Mouse (Mus musculus) testis, postnatal 10 days (tissue): ENCODE data around the gene Cep44.

Experiments
- DNase-seq: peaks from one replicate; pipeline ENCODE4 v3.0.0; 2021; ENCODE audit warnings: low spot score

Cep44 gene

DNA sequence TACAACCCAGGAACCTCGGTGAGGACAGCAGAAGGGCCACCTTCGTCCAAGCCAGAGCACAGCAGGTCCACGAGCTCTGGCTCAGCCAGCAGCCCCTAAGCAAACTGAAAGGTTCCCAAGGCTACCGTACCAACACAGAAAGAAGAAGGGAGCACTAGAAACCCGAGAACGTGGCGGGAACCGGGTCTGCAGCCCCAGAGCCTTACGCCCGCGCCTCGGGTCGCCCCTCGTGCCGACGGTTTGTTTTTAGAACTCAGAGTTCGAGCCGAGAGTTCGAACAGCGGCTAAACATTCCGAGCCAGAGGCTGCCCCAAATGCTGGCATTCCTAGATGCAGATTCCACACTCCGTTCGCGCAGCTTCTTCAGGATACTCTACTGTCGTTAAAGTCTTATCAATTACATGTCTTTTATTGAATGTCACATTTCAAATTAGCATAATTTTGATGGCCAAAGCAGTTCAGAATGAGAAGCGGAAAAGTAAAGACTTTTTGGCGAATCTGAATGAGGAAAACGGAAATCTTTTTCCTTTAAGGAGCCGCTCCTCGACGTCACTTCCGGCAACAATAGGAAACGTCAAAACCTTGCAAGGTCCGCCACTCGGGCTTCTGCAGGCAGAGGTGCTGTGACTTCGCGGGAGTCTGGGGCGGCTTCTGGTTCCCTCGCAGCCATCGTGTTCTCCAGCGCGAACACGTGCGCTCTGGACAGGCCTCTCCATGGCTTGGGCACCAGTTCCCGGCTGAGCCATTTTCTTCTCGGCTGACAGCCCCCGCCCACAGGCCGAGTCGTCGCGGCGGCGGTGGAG, at the start of gene Cep44, which contains the start of gene Fbxo8:
Cep44 (minus strand) TSS at position 490 of the 803 bp plus-strand sequence.
Fbxo8 (plus strand) TSS at position 533 of the 803 bp plus-strand sequence.
- DNase-seq = peak; percentile 82

DNA sequence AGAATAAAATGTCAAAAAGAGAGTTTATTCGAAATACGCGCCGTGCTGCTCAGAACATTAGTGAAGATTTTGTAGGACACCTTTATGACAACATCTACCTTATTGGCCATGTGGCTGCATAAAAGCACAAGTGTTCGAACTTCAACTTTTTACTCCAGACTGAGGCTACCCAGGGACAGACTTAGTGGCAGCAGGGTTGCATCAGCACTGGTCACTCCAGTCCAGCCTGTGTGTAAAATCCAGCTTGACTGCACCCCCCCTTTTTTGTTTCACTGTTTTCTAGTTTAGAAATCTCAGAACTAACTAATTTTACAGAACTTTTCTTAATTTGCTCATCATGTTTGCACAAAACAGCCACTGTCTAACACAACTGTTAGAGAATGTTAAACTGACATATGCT, 40.7 kb upstream of the Cep44 start:
- no peak for DNase-seq

DNA sequence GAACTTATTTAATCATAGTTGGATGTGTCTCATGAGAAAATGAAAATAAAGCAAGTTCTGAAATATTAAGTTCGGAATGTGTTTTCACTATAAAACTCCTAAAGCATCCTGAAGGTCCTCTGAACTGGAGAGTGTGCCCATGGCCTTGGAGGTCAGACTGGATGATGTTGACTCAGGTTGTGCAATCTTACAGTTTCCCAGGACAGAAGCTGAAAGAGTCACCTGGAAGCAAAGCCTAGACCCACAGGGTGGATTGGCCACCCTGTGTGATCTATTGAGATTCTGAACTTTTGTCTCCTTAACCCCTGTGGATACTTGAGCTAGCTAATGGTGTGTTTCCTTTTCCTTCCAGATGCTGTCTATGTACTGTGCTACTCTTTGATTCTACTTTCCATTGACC, 40.2 kb upstream of the Cep44 start:
- DNase-seq = no peak

DNA sequence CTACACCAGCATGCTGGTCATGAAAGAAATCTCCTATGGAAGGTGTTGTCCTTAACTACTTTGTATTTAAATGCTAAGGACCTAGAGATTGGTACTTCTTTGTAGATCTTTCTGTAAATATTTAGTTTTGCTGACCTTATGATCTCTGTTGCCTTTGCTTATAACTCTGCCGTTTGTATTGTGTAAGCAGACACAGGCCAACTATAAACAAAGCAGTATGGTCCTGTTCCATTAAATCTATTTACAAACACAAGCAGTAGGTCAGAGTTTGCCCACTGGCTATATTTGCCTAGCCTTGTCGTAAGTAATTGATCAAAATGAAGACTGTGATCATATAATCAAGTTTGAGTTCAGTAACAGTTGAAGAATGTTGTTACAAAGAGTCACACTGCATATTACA, 38.2 kb upstream of the Cep44 start:
- DNase-seq = no peak

DNA sequence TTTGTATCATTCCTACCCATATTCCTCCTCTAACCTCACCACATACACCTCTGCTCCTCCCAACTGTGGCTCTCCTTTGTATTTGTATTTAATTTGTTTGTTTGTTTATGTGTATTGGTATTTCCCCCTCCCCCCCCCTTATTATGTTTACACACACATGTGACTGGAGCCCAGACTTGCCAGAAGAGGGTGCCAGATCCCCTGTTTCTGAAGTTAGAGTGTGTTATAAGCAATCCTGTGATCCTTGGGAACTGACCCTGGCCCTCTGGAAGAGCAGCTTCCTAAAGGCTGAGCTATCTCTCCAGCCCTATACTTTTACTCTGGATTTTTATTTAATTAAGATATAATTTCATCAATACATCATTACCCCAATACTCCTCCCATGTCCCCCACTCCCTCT, 32.0 kb upstream of the Cep44 start:
- peak; percentile 48 for DNase-seq

DNA sequence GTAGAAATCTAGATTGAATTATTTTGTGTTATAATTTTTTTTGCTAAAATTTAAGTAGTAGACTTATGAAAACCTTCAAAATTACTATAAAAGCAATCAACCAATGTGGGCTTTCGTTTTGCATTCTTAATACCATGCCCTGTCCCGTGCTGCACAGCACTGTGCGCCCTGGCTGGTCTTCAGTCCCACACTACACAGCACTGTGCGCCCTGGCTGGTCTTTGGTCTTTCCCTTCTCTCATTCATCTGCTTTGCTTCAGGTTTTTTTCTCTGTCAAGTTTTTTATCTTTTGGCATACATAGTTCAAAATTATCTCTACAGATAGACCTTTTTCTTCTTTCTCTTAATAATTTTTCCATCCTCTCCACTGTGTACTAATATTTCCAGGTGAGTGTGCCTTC, 30.1 kb upstream of the Cep44 start:
- DNase-seq = peak; percentile 65

DNA sequence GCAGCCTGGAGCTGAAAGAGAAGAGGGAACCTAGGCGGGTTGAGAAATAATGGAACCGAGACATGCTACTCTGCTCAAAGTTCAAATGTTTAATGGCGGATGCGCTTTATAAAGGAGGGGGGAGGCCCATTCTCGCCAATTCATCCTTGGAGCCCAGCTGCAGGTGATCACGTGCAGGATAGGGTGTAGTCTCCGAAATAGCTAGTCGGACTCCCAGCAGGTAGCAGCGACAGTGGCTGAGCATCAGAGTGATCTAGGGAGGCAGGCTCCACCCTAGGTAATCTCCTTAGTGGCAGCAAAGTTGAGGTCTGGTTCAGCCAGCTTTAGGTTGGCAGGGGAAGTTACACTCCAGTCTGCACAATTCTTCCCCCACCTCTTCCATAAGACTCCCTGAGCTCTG, 16.0 kb upstream of the Cep44 start:
- DNase-seq = no peak

DNA sequence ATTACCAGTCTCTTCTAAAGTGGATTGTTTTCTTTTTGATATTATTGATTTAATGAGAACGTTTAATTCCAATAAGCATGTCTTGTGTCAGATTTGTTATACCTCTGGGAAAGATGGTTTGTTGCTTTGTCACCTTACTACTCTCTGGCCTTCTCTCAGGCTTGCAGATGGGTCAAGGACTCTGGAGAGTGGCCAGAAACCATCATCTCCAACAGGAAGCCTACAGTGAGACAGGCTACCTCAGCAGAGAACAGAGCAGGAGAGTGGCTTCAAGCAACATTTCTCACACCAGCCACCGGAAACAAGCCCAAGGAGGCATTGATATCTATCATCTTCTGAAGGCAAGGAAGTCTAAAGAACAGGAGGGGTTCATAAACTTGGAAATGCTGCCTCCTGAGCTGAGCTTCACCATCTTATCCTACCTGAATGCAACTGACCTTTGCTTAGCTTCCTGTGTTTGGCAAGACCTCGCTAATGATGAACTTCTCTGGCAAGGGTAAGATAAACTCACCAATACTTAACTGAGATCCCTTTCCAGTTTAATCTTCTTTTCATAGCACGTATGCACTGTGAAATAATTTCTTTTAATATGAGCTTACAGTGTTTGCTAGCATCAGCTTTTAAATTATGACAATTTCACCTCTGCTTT, 13.7 kb upstream of the Cep44 start:
- no peak for DNase-seq

DNA sequence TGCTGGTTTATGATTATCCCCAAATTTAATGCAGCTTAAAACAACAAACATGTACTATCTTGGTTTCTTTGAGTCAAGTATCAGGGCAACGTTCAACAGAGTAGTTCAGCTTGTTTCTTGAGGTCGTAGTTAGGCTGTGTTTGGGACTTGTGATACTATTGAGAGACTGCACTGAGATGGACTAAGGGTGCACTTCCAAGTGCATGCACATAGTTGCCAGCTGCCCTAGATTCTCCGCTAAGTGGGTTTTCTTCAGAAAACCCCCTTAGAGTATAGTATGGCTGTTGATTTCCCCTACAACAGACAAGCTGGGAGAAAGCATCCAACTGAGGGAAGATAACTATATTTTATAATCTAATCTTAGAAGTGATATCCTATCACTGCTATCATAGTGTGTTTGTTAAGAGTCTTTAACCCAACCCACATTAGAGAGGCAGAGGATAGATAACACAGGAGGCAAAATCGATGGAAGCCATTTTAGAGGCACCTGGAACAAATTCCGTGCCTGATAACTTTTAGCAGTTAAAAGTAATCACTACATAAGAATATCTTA, 1.8 kb upstream of the Cep44 start:
- DNase-seq = no peak

DNA sequence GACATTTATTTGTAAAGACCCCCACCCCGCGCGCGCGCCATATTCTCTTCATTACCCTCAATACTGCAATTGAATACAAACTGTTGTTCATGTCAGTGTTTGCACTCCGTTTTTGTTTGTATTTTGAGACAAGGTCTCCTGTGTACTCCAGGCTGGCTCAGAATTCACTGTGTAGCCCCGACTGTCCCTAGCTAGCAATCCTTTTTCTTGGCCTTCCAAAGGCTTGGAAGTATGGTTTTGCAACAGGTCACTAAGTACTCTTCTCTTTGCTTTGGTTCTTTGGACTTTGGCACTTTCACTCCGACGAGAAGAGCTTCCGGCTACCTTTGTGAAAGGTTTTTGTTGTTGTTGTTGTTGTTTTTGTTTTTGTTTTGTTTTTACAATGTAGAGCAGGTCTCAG, 1.2 kb upstream of the Cep44 start:
- no peak for DNase-seq

DNA sequence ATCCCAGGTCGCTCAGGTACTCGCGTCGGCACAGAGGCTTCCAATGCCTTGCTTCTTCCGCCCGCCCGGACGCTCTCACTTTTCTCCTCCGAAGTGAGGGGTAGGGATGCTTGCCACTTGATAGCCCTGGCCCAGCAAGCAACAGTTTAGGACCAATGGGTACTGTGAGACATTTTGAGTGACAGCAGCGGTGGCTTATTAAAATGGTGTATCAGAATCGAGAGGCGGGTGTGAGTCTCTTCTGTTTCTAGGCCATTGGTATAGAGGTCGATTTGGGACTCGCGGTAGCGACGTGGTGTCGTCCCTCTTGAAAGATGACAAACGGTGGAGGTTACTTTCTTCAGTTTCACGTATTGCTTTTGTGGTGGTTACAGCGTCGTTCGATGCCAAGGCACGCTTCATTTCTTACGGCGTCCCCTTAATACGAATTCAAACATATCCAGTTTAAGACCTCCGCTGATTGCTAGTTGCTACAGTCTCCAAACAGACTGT, 560 bp upstream of the Cep44 start:
- peak; percentile 82 for DNase-seq

DNA sequence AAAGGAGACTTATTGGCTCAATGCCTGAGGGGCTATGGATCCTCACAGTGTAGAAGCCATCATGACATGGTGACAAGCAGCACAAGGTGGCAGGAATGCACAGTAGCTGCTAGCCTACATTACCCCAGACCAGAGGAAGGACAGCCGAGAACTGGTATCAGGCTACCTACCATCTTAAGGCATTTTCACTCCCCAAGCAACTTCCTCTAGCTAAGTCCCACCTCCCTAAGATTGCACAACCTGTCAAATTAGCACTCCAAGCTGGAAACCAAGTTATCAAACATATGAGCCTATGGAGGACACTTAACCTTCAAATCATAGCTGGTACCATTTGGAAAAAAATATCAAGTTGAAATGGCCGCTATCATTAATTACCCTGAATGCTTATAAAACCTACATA, 3.0 kb downstream of the Cep44 start:
- no peak for DNase-seq

DNA sequence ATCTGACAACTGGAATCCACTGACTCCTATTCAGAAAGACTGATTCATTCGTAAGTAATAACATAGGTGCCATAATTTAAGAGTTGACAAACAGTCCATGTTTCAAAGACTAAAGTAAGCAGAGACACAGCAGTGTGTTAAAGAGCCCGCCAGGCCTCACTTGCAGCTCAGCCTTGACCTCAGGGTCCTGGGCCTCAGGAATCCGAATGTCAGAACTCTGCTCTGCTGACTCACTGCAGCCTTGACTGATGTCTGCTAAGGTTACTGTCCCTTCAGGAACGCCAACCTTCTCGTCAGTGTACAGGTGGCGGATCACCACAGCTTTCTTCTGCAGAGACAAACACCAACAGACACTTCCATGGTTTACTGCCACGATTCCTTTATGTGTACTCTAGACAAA, 10.1 kb downstream of the Cep44 start:
- no peak for DNase-seq

DNA sequence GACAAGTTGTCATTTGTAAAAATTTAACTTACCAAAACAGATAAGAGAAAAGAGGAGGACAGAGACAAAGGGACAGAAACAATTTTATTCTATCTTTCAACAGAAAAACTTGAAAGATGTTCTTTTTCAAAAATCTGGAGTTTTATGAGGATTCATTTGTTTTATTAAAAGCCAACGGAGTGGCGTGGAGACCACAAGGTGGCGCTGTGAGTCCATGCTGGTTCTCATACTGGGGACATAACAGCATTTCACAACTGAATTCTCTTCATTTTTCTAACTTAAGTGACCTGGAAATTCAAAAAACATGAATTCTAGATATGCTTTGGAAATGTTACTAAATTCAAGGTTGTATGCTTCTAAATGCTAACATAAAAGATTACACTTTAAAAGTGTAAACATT, 20.5 kb downstream of the Cep44 start:
- DNase-seq = peak; percentile 86

DNA sequence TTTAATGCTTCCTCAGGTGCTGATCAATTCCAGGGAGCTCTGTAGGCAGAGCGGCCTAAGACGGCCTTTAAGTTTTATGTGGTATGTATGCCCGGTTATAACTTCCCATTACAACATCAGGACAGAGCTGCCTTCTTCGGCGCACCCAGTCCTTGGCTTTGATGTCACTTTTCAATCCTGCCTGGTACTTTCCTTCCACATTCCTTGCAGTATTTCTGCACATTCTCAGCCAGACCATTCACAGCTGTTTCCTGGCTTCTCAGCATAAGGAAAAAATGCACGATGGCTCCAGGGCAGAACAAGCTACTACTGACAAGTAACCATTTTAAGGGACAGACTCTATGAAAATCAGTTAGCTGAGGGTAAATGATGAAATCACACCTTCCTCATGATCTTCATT, 22.0 kb downstream of the Cep44 start:
- DNase-seq = no peak

DNA sequence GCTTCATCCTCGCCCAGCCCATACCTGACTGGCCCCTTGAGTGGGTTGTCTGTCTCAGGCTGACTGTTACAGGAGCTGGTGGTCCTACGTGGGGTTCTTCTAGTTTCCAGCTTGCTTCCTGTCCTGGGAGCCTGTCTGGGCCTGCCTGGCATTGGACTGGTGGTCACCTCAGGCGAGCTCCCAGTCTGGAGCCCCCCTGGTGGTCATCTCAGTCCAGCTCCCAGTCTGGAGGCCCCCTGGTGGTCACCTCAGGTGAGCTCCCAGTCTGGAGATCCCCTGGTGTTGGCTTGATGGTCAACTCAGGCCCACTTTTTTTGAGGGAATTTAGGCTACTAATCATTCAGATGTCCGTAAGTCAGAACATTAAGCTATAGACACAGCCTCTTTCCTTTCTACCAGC, 29.8 kb downstream of the Cep44 start:
- no peak for DNase-seq

DNA sequence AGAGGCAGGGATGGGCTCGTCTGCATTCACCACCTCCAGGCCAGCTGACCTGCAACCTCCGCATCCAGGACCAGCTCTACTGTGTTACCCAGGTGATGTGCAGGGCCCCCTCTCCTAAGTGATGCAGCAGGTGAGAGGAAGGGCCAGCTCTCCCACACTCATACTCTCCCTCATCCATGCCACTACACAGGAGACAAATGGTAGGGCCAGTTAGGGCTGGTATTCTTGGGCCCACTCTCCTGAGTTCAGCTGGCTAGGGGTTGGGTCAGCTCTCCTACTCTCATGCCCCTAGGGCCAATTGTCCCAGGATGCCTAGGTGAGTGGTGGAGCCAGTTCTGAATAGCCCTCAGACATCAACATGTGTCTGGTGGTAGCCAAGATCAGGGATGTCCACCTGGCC, 30.6 kb downstream of the Cep44 start:
- no peak for DNase-seq

DNA sequence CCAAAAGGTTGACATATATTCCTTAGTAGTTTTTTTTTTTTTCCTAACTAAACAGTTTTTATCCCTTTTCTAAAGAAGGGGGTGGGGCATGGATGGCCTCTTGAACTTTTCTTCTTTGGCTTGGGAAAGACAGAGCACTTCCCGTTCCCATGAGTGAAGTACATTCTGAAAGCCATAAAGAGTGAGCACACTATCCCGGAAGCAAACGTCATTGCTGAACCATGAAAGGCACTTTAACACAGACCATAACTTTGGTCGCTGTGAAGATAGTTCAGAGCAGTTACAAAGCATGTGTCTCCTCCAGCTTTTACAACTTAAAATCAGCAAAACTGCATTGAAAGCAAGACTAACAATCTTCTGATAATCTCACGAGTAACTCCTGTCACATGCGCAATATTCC, 32.0 kb downstream of the Cep44 start:
- DNase-seq = no peak

DNA sequence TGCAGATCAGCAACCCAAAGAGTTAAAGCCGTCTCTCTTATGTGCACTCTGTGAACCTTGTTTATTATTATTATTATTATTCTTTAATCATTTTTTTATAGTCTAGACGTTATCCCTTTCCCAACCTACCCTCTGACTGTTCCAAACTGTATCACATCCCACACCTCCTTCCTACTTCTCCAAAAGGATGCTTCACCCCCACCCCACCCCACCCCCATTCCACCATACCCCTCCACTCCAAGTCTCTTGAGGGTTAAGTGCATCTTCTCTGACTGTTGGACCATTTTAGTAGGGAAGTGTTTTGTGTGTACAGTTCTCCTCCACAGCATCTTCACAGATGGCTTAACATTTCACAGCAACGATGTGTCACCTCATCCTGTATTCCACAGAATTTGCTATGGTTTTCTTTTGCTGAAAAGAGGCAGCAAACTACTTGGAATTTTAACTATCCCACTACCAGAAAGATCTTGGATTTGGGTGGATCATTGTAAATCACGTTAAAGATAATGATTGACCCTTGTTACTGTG, 41.8 kb downstream of the Cep44 start:
- no peak for DNase-seq

DNA sequence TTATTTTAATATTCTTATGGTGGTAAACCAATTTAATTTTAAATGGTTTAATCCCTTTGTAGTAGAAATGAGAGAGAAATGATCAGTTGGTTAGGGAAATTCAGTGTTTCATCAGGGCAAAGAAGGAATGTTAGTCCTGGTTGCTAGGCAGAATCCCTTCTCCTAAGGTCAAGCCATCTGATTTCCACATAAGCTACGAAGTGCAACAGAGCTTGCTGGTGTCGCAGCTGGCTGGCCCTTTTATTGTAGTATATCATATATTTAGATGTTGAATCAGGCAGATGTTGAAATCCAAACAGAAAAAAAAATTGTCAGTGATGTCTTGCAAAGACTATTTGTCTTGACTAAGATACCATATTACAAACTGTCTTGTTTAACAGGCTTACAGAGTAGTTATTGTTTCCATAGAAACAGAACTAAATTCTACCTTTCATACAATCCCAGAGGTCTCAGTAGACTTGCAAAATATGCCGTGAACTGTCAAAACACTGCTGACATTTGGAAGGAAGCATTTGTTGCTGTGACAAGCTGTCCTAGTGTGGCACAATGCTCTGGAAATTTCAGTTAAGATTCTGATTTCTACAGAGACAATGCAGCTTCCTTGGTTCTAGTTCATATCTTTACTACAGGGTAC, 42.4 kb downstream of the Cep44 start:
- DNase-seq = no peak

DNA sequence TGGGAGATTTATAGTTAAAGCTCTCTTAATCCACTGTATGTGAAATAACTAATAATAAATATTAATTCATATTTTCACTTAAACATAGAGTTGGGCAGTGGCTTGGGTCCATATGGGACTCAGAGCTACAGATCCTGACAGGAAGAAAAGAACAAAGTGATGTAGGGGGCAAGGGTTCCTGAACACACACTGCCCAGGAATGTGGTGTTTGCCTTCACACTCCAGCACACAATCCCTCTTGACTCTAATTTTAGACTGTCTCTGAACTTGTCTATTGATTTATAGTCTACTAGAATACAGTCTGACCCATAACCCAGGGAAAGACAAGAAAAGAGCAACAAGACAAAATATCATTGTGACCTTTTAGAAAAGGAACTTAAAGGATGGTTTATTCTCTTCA, 48.9 kb downstream of the Cep44 start:
- DNase-seq = no peak

DNA sequence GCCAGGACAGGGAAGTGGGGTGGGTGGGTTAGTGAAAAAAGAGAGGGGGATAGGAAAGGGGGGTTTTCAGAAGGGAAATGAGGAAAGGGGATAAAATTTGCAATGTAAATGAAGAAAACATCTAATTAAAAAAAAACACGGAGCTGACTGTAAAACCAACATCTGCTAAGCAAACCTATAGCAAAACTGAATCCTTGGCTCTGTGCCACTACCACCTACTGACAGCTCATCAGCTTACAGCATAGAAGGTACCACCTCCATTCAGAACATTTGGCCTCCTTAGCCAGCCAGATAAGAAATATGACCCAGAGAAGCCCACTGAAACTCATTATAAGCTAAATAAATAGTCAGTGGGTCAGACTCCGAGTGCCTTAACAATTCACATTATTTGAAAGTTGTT, 61.4 kb downstream of the Cep44 start:
- DNase-seq = no peak

DNA sequence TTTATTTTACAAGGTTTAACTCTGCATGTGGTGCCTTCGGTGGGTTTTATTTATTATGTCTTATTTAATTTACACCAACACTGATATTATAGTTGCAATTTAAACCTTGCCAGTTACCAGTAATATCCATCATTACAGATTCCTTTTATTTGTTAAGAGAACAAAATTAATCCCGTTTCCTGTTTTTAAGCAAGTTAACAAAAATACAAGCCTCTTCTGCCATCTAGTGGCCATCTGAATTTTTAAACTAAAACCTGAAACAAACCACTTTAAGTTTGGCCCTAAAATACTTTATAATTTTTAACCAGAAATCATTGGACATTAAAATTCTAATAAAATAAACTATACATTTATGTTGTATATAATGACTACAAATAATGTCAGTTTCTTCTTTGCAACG, 64.8 kb downstream of the Cep44 start:
- no peak for DNase-seq
